16 mouse cellular contexts compared by ENCODE assay signal in the genomic region with DNA sequence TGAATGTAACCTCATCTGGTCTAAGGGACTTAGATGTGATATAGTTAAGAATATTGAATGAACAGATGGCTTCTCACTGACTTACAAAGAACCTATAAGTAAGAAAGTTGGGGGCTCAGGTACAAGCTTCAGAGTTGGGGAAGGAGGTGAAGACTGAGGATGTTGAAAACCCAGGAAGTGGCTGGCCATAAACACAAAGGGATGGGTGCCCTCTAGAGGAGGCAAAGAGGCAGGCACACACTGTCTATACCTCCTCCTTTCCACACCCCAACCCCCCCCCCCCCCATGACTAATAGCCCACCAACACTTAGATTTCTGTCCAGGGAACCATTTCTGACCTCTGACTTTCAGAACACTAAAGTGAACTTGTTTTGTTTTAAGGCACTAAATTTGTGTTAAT. TPM values are rescaled to one million over a fixed set of nuclear protein-coding genes. Genes with fewer than 3 reads are reported as not detected.
DNase-seq lines count a peak whose midpoint lies in the region; ATAC-seq and TF ChIP-seq lines count a peak whose summit lies in the region.
"Had no signal": no experiment of that assay in that cellular context is flagged by ENCODE, and none has a peak within 500 bp of the region (broad histone marks: within the 10 kb centered on the region; RNA-seq: fewer than 3 reads in every experiment).

No protein-coding gene starts in this region.

- DNase-seq in frontal cortex, adult 2 months (ENCODE audit: extremely low spot score in 1 of 2, low spot score in 1 of 2): no peak
- DNase-seq in 3T3-L1 (ENCODE audit: low read depth, low spot score): peak; percentile 37
- DNase-seq in yolk sac, embryonic 10.5 days (ENCODE audit: low spot score): no peak
- no peak for DNase-seq in cerebellum, postnatal 36 days
- DNase-seq in cerebellum, postnatal 10 days: no peak
- DNase-seq: cerebellum, postnatal 25 days; kidney, postnatal 10 days; right cerebral cortex, postnatal 4 days had no signal

- TF ChIP-seq EP300 in ES-Bruce4 (IDR thresholded peaks at IDR 0.05; ENCODE audit: insufficient read depth, low read depth, low read length): no peak

- H3K36me3 ChIP-seq in ES-Bruce4 (ENCODE audit: control insufficient read depth, insufficient read depth, low read length, poor library complexity, severe bottlenecking): no peaks in the 10 kb centered on the region
- H3K36me3 ChIP-seq: hindbrain, embryonic 13.5 days; limb, embryonic 15.5 days; lung, embryonic 15.5 days; stomach, embryonic 15.5 days had no signal

- no peak overlapping the region for H3K27ac ChIP-seq in ES-Bruce4 (ENCODE audit: insufficient read depth, low read length)
- H3K27ac ChIP-seq in embryonic fibroblast, embryonic 13.5 days (ENCODE audit: insufficient read depth, low read length): no peak overlapping the region
- H3K27ac ChIP-seq: hindbrain, embryonic 13.5 days; limb, embryonic 15.5 days; lung, embryonic 15.5 days; stomach, embryonic 15.5 days had no signal

- no peak overlapping the region for H3K4me3 ChIP-seq in ES-Bruce4 (ENCODE audit: low read depth, low read length)
- H3K4me3 ChIP-seq in embryonic fibroblast, embryonic 13.5 days (ENCODE audit: insufficient read depth, low read length): no peak overlapping the region
- H3K4me3 ChIP-seq: hindbrain, embryonic 13.5 days; limb, embryonic 15.5 days; lung, embryonic 15.5 days; stomach, embryonic 15.5 days had no signal

- H3K27me3 ChIP-seq in ES-Bruce4 (ENCODE audit: control insufficient read depth, insufficient read depth, low read length, poor library complexity, severe bottlenecking): no peaks in the 10 kb centered on the region
- H3K27me3 ChIP-seq: hindbrain, embryonic 13.5 days; limb, embryonic 15.5 days; lung, embryonic 15.5 days; stomach, embryonic 15.5 days had no signal

- ATAC-seq in frontal cortex, adult (ENCODE audit: low TSS enrichment): peak; percentile 69; the same call in 1 of the 2 replicates

- peak; percentile 35 for TF ChIP-seq CTCF in ES-Bruce4 (IDR thresholded peaks at IDR 0.05; ENCODE audit: low read depth, low read length)
- TF ChIP-seq CTCF in embryonic fibroblast, embryonic 13.5 days (IDR thresholded peaks at IDR 0.05; ENCODE audit: borderline replicate concordance, insufficient read depth, low read length): 0 out of 2 replicates have a peak, but pooled peaks have one; percentile 20

- TF ChIP-seq POLR2A in ES-Bruce4 (IDR thresholded peaks at IDR 0.05; ENCODE audit: insufficient read depth, low read length): no peak
- TF ChIP-seq POLR2A in embryonic fibroblast, embryonic 13.5 days (IDR thresholded peaks at IDR 0.05; ENCODE audit: low read depth, low read length): no peak

- H3K4me1 ChIP-seq in ES-Bruce4 (ENCODE audit: control insufficient read depth, insufficient read depth, low read length): no peaks in the 10 kb centered on the region
- H3K4me1 ChIP-seq in embryonic fibroblast, embryonic 13.5 days (ENCODE audit: control insufficient read depth, insufficient read depth, low read length): no peaks in the 10 kb centered on the region
- H3K4me1 ChIP-seq: hindbrain, embryonic 13.5 days; limb, embryonic 15.5 days; lung, embryonic 15.5 days; stomach, embryonic 15.5 days had no signal

- no peaks in the 10 kb centered on the region for H3K9me3 ChIP-seq in ES-Bruce4 (replicated peaks; ENCODE audit: control insufficient read depth, insufficient read depth, low read length, poor library complexity, severe bottlenecking)
- H3K9me3 ChIP-seq: hindbrain, embryonic 13.5 days; limb, embryonic 15.5 days; lung, embryonic 15.5 days; stomach, embryonic 15.5 days had no signal

- H3K9ac ChIP-seq in ES-Bruce4 (ENCODE audit: low read depth, poor library complexity, severe bottlenecking): no peak overlapping the region
- H3K9ac ChIP-seq: hindbrain, embryonic 13.5 days; limb, embryonic 15.5 days; lung, embryonic 15.5 days; stomach, embryonic 15.5 days had no signal

RNA-seq across cellular contexts. Expression of gene Lrrc6, which starts 38.8 kb away (rescaled TPM):
- polyA plus RNA-seq in frontal cortex, adult 2 months (2012; rRNA removed): 3.7 and 5.2 TPM in 2 replicates
- polyA plus RNA-seq in ES-Bruce4 (2011; ENCODE audit: insufficient read depth, insufficient read length, low read depth, missing spikeins): not detected in 2 replicates
- not detected in 2 replicates for polyA plus RNA-seq in embryonic fibroblast, embryonic 13.5 days (2011; ENCODE audit: insufficient read length, low read depth, missing spikeins)
- polyA plus RNA-seq: heart, embryonic 14.5 days; limb, embryonic 15.5 days had no signal
